Mouse (Mus musculus): ENCODE data around the gene Gpr173.

DNA sequence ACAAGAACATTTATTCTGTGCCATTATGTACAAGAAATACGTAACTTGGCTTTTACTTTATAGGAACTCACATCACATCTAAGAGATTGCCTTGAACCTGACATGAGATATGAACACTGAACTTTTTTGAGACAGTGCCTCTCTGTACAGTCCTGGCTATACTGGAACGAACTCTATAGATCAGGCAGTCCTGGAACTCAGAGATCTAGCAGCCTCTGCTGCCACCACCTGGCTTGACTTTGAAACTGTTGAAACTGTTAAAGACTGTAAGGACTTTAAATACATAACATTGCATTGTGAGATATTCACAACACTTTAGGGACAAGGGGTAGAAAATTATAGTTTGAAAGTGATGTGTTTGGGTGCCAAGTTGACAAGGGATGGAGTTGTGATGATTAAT lies 60.6 kb downstream of the Gpr173 start:
- TF ChIP-seq CTCF (IDR thresholded peaks at IDR 0.05; ENCODE audit: control insufficient read depth, insufficient read depth, low read length) (peak; percentile 52; the same call in 1 of the 2 replicates), POLR2A (IDR thresholded peaks at IDR 0.05; ENCODE audit: borderline replicate concordance, control insufficient read depth, low read depth, low read length) (no peak)
